Mouse (Mus musculus) lung, postnatal 0 days (tissue): ENCODE results near the gene Zfp609. TPM values are rescaled to one million over a fixed set of nuclear protein-coding genes. Genes with fewer than 3 reads are reported as not detected.
A peak's percentile ranks its signal among the peaks of the same experiment; 100 is the strongest.
"Not testable (repeated sequence)": the region's sequence is repeated elsewhere in the genome, so short reads cannot be mapped to it uniquely, and the experiment has no call there.

Experiments used
- ATAC-seq: fragments of 200-750 bp; cut with Nextera tagmentation; 2 replicates; pipeline ENCODE4 v1.8.0; 2017; ENCODE audit warnings: moderate library complexity
- DNase-seq: peaks from one replicate; pipeline ENCODE4 v3.0.0-alpha.2; 2016; ENCODE audit warnings: low spot score
- H3K27ac ChIP-seq: fragments of 300-500 bp; sonication (generic); 2 replicates; pipeline ENCODE4 v1.5.1; 2014; ENCODE audit warnings: antibody characterized with exemption, mild to moderate bottlenecking, low read length, mixed read lengths
- H3K27me3 ChIP-seq: fragments of 300-500 bp; sonication (generic); replicated peaks from 2 replicates; pipeline ENCODE4 v1.6.1; 2014; ENCODE audit warnings: low read length, mixed read lengths; ENCODE audit not compliant: insufficient read depth
- H3K36me3 ChIP-seq: fragments of 300-500 bp; sonication (generic); 2 replicates; pipeline ENCODE4 v1.6.1; 2014; ENCODE audit warnings: low read length, mixed read lengths; ENCODE audit not compliant: insufficient read depth
- H3K4me1 ChIP-seq: fragments of 300-500 bp; sonication (generic); 2 replicates; pipeline ENCODE4 v1.6.1; 2014; ENCODE audit warnings: antibody characterized with exemption, low read depth, low read length, mixed read lengths; ENCODE audit not compliant: insufficient read depth
- H3K4me2 ChIP-seq: fragments of 300-500 bp; sonication (generic); replicated peaks from 2 replicates; pipeline ENCODE4 v1.6.1; 2014; ENCODE audit warnings: low read depth, mild to moderate bottlenecking, low read length, moderate library complexity, mixed read lengths
- H3K4me3 ChIP-seq: fragments of 300-500 bp; sonication (generic); 2 replicates; pipeline ENCODE4 v1.5.1; 2014; ENCODE audit warnings: low read depth, low read length
- H3K9ac ChIP-seq: fragments of 300-500 bp; sonication (generic); replicated peaks from 2 replicates; pipeline ENCODE4 v1.6.1; 2014; ENCODE audit warnings: low read depth, mild to moderate bottlenecking
- H3K9me3 ChIP-seq: fragments of 300-500 bp; sonication (generic); 2 replicates; pipeline ENCODE4 v1.6.1; 2016; ENCODE audit warnings: low read length, mixed read lengths
- CTCF ChIP-seq: IDR thresholded peaks from 2 replicates; pipeline ENCODE4 v1.5.1; 2016; ENCODE audit warnings: antibody characterized with exemption, mild to moderate bottlenecking
- EP300 ChIP-seq: IDR thresholded peaks from 2 replicates; pipeline ENCODE4 v1.6.1; 2016; ENCODE audit warnings: antibody characterized with exemption, mild to moderate bottlenecking, control low read depth
- WGBS: fragments of 180-500 bp; shearing (Covaris S2); extraction: QIAGEN DNeasy Blood & Tissue Kit; methylation state at CpG from one replicate; pipeline ENCODE4 v1.1.7; 2014; 5-methylcytosine and 5-hydroxymethylcytosine counted together
- polyA plus RNA-seq: library from polyadenylated mRNA; unstranded; fragments of >200 nt; fragmentation: Nextera tagmentation; extraction: Ambion mirVana; gene quantifications from 2 replicates; pipeline ENCODE4 v1.2.1, GENCODE M21; 2015

The Zfp609 gene
- polyA plus RNA-seq, 1 experiment from 2014 or later = 5.0 TPM

GRCm38 (mm10) chr9:65789788-65790187 is 37.6 kb downstream of the Zfp609 start:
- no peak overlapping the region for H3K4me2 ChIP-seq
- no peak for TF ChIP-seq EP300
- TF ChIP-seq CTCF = no peak
- H3K27ac ChIP-seq = 0 out of 2 replicates have a peak overlapping the region, but pooled peaks have one; percentile 7
- peaks cover 30% of the 10 kb centered on the region; the same call in 1 of the 2 replicates for H3K4me1 ChIP-seq
- H3K4me3 ChIP-seq = no peak overlapping the region
- H3K36me3 ChIP-seq = no peaks in the 10 kb centered on the region
- H3K27me3 ChIP-seq = no peaks in the 10 kb centered on the region
- DNase-seq = peak; percentile 67
- no peak overlapping the region for H3K9ac ChIP-seq
- H3K9me3 ChIP-seq = no peaks in the 10 kb centered on the region
- WGBS = 71% methylated on average over 3 of the region's 3 CpGs
- peak; percentile 76 for ATAC-seq

GRCm38 (mm10) chr9:65788556-65788955 is 38.8 kb downstream of the Zfp609 start:
- no peak for ATAC-seq
- peaks cover 30% of the 10 kb centered on the region; the same call in 1 of the 2 replicates for H3K4me1 ChIP-seq

GRCm38 (mm10) chr9:65787829-65788344 is 39.5 kb downstream of the Zfp609 start:
- WGBS = 46% methylated on average over 4 of the region's 4 CpGs
- Histone ChIP-seq H3K4me1 (peaks cover 30% of the 10 kb centered on the region; the same call in 1 of the 2 replicates), H3K4me3 (no peak overlapping the region), H3K9ac (no peak overlapping the region), H3K27me3 (no peaks in the 10 kb centered on the region), H3K36me3 (no peaks in the 10 kb centered on the region), H3K9me3 (no peaks in the 10 kb centered on the region), H3K27ac (peak overlapping the region; percentile 4), H3K4me2 (no peak overlapping the region)
- DNase-seq (peak; percentile 39), ATAC-seq (peak; percentile 32; the same call in 1 of the 2 replicates)
- no peak for TF ChIP-seq CTCF
- TF ChIP-seq EP300 = no peak

More at GRCm38 (mm10) chr9:65788556-65788955, 38.8 kb downstream of the Zfp609 start:
- Histone ChIP-seq H3K9ac (no peak overlapping the region), H3K27ac (no peak overlapping the region), H3K36me3 (no peaks in the 10 kb centered on the region), H3K4me3 (no peak overlapping the region), H3K27me3 (no peaks in the 10 kb centered on the region), H3K4me2 (no peak overlapping the region), H3K9me3 (no peaks in the 10 kb centered on the region)
- 63% methylated on average over 4 of the region's 4 CpGs for WGBS
- peak; percentile 21 for DNase-seq
- TF ChIP-seq CTCF (no peak), EP300 (no peak)

GRCm38 (mm10) chr9:65786885-65787787 is 40.2 kb downstream of the Zfp609 start:
- DNase-seq (peak; percentile 74), ATAC-seq (peak; percentile 78)
- Histone ChIP-seq H3K4me2 (no peak overlapping the region), H3K36me3 (no peaks in the 10 kb centered on the region), H3K27ac (peak overlapping the region; percentile 4), H3K4me3 (no peak overlapping the region), H3K4me1 (peaks cover 28% of the 10 kb centered on the region; the same call in 1 of the 2 replicates), H3K9me3 (no peaks in the 10 kb centered on the region), H3K27me3 (no peaks in the 10 kb centered on the region), H3K9ac (no peak overlapping the region)
- TF ChIP-seq EP300 (no peak), CTCF (no peak)
- 34% methylated on average over 8 of the region's 8 CpGs for WGBS

GRCm38 (mm10) chr9:65785772-65786368 is 41.5 kb downstream of the Zfp609 start:
- no peak for ATAC-seq

GRCm38 (mm10) chr9:65779619-65780018 is 47.7 kb downstream of the Zfp609 start:
- TF ChIP-seq EP300 = peak; percentile 33
- 79% methylated on average over 3 of the region's 3 CpGs for WGBS
- DNase-seq = peak; percentile 62
- H3K4me3 ChIP-seq, H3K4me1 ChIP-seq, H3K27ac ChIP-seq, H3K27me3 ChIP-seq, H3K36me3 ChIP-seq, H3K4me2 ChIP-seq, H3K9ac ChIP-seq, H3K9me3 ChIP-seq: not testable (repeated sequence)
- ATAC-seq = peak; percentile 49

More at GRCm38 (mm10) chr9:65785772-65786368, 41.5 kb downstream of the Zfp609 start:
- no peaks in the 10 kb centered on the region for H3K9me3 ChIP-seq
- no peak overlapping the region for H3K9ac ChIP-seq
- H3K4me3 ChIP-seq = no peak overlapping the region
- H3K27ac ChIP-seq = no peak overlapping the region
- 67% methylated on average over 4 of the region's 4 CpGs for WGBS
- TF ChIP-seq CTCF (no peak), EP300 (no peak)
- no peaks in the 10 kb centered on the region for H3K27me3 ChIP-seq
- H3K36me3 ChIP-seq = no peaks in the 10 kb centered on the region
- peaks cover 23% of the 10 kb centered on the region; the same call in 1 of the 2 replicates for H3K4me1 ChIP-seq
- no peak overlapping the region for H3K4me2 ChIP-seq
- no peak for DNase-seq
